Mouse (Mus musculus): Measurements from ENCODE around the gene Cbx5. TPM values are rescaled to one million over a fixed set of nuclear protein-coding genes. Genes with fewer than 3 reads are reported as not detected.

Cbx5 gene
- polyA plus RNA-seq, 2 experiments = 32.4 to 54.4 TPM

DNA sequence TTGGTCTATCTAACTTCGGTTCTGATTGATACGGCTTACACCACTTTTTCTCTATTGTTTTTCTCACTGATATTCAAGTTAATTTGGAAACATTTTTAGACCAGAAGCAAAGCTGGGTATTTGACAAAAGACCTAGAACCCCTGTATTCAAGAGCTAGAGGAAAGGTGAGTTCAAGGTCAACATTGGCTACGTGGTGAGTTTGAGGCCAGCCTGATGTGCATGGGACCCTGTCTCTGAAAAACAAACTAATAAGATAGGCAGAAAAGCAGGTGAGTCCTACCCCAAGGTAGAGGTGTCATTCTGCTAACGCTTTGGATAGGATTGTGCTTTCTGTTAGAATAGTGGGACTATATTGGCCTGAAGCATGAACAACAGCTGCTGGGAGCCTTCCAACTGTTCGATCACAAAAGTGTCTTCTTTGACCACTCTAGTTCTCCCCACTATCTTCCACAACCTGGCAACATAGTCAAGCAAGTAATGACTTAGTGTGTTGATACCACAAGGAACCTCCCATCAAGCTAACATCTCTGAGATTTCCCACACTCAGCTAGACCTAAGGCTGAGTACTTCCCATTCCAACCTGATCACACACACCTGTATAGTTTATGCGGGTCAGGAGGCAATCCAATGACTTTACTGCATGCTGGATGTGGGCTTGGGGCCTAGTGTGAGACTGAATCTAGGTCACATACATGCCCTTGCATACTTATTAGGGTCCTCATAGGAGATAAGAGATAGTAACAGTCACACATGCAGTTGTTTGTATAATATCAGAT lies 16.8 kb upstream of the Cbx5 start:
- Histone ChIP-seq H3K27me3 (ENCODE audit: control insufficient read depth, insufficient read depth, low read length) (no peaks in the 10 kb centered on the region), H3K27ac (peak overlapping the region; percentile 95), H3K4me3 (ENCODE audit: insufficient read depth in 1 of 2, low read depth in 2 of 2, low read length in 2 of 2) (peak overlapping the region; percentile 45 to 94), H3K9ac (replicated peaks) (peak overlapping the region; percentile 97), H3K4me1 (replicated peaks; ENCODE audit: control insufficient read depth in 2 of 2, insufficient read depth in 2 of 2, low read length in 1 of 2) (peaks cover 45 to 58% of the 10 kb centered on the region in 2 experiments), H3K4me2 (ENCODE audit: low read depth) (peak overlapping the region; percentile 81), H3K9me3 (ENCODE audit: control insufficient read depth, low read length) (no peaks in the 10 kb centered on the region), H3K36me3 (replicated peaks; ENCODE audit: control insufficient read depth, insufficient read depth, low read depth) (peaks cover 20% of the 10 kb centered on the region)
- ATAC-seq (ENCODE audit: insufficient read depth) = no peak
- no peak for TF ChIP-seq EP300 (IDR thresholded peaks at IDR 0.05; ENCODE audit: low read depth)
- no peak for TF ChIP-seq CTCF (IDR thresholded peaks at IDR 0.05; ENCODE audit: low read depth)
- 56% methylated on average over 6 of the region's 6 CpGs for WGBS (ENCODE audit: insufficient replicate concordance)
- DNase-seq (ENCODE audit: low read depth in 3 of 3, low spot score in 3 of 3) = no peak

DNA sequence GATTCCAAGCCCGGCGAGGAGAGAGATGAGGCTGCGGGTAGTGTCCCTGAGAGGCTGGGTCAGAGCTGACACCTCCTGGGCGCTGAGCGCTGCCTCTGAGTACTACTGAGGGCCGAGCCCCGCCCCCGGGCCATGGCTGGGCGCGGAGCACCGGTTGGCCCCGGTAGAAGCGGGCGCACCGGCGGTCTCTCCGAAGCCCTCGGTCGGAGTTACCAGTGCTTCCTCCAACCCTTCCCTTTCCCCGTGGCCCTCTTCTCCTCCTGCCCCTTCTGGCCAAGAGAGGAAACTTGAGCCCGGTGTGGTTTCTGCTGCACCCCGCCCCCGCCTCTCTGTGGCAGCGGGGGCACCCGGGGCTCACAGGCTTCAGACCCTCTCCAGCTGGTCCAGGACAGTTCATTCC lies 15.6 kb upstream of the Cbx5 start:
- H3K4me2 ChIP-seq (ENCODE audit: low read depth) = peak overlapping the region; percentile 81
- H3K9ac ChIP-seq (replicated peaks) = peak overlapping the region; percentile 97
- no peaks in the 10 kb centered on the region for H3K9me3 ChIP-seq (ENCODE audit: control insufficient read depth, low read length)
- no peaks in the 10 kb centered on the region for H3K27me3 ChIP-seq (ENCODE audit: control insufficient read depth, insufficient read depth, low read length)
- DNase-seq (ENCODE audit: low read depth in 3 of 3, low spot score in 3 of 3) (peak in 1 of 3 experiments; percentile 62), ATAC-seq (ENCODE audit: insufficient read depth) (peak; percentile 38)
- H3K4me1 ChIP-seq (replicated peaks; ENCODE audit: control insufficient read depth in 2 of 2, insufficient read depth in 2 of 2, low read length in 1 of 2) = peaks cover 49 to 65% of the 10 kb centered on the region in 2 experiments
- under 1% methylated on average over 25 of the region's 25 CpGs for WGBS (ENCODE audit: insufficient replicate concordance)
- TF ChIP-seq CTCF (IDR thresholded peaks at IDR 0.05; ENCODE audit: low read depth) (peak; percentile 55), EP300 (IDR thresholded peaks at IDR 0.05; ENCODE audit: low read depth) (no peak)
- H3K27ac ChIP-seq = peak overlapping the region; percentile 95
- H3K4me3 ChIP-seq (ENCODE audit: insufficient read depth in 1 of 2, low read depth in 2 of 2, low read length in 2 of 2) = peak overlapping the region; percentile 94 to 98
- H3K36me3 ChIP-seq (replicated peaks; ENCODE audit: control insufficient read depth, insufficient read depth, low read depth) = peaks cover 32% of the 10 kb centered on the region

DNA sequence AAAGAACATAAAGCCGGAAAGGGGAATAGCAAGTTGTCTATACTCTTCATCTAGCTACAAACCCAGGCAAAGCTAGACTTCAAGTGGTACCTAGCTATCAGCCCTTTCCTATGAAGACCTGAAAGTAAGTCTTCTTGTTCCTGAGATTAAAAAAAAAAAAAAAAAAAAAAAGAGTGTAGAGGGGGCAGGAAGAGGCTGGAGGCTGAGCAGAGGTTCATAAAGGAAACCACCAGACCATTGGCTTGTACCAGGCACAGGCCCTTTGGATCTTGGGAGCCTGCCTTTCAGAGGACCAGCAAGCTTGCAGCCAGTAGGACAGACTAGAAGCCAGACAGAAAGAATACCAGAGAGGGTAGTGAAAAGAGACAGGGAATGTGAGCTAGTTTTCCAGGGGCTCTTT lies 13.7 kb upstream of the Cbx5 start:
- Histone ChIP-seq H3K9me3 (ENCODE audit: control insufficient read depth, low read length) (no peaks in the 10 kb centered on the region), H3K4me3 (ENCODE audit: insufficient read depth in 1 of 2, low read depth in 2 of 2, low read length in 2 of 2) (peak overlapping the region; percentile 94 to 98), H3K27ac (peak overlapping the region; percentile 95)

DNA sequence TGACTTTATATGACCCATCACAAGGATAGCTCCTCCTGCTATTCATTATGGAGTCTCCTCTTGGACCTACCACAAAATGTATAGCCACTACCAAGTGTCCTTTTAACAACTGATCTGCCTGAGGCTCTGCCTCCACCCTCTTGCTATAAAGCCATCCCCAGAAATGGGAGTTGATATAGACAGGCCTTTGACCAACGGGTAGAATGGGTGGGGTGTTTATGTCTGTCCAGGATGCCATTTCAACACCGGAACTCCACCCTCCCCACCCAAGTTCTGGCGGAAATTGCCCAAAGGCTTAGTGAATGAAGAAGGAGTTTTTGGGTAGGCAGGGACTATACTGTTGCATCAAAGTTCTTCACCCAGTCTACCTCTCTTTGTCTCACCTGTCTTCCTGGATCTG lies 13.0 kb upstream of the Cbx5 start:
- Histone ChIP-seq H3K9ac (replicated peaks) (peak overlapping the region; percentile 97), H3K4me3 (ENCODE audit: insufficient read depth in 1 of 2, low read depth in 2 of 2, low read length in 2 of 2) (peak overlapping the region; percentile 94 to 98), H3K4me2 (ENCODE audit: low read depth) (peak overlapping the region; percentile 81), H3K9me3 (ENCODE audit: control insufficient read depth, low read length) (no peaks in the 10 kb centered on the region), H3K27me3 (ENCODE audit: control insufficient read depth, insufficient read depth, low read length) (no peaks in the 10 kb centered on the region), H3K27ac (peak overlapping the region; percentile 95), H3K36me3 (replicated peaks; ENCODE audit: control insufficient read depth, insufficient read depth, low read depth) (peaks cover 55% of the 10 kb centered on the region), H3K4me1 (replicated peaks; ENCODE audit: control insufficient read depth in 2 of 2, insufficient read depth in 2 of 2, low read length in 1 of 2) (peaks cover 34 to 50% of the 10 kb centered on the region in 2 experiments)
- DNase-seq (ENCODE audit: low read depth in 3 of 3, low spot score in 3 of 3) (peak; percentile 75 to 79 (median 78)), ATAC-seq (ENCODE audit: insufficient read depth) (peak; percentile 50)
- TF ChIP-seq EP300 (IDR thresholded peaks at IDR 0.05; ENCODE audit: low read depth) = no peak
- no peak for TF ChIP-seq CTCF (IDR thresholded peaks at IDR 0.05; ENCODE audit: low read depth)
- 13% methylated on average over 3 of the region's 3 CpGs for WGBS (ENCODE audit: insufficient replicate concordance)

More for the DNA sequence above, 13.7 kb upstream of the Cbx5 start:
- ATAC-seq (ENCODE audit: insufficient read depth) (no peak), DNase-seq (ENCODE audit: low read depth in 3 of 3, low spot score in 3 of 3) (no peak)
- 30% methylated on average over 1 of the region's 1 CpGs for WGBS (ENCODE audit: insufficient replicate concordance)
- TF ChIP-seq CTCF (IDR thresholded peaks at IDR 0.05; ENCODE audit: low read depth) (no peak), EP300 (IDR thresholded peaks at IDR 0.05; ENCODE audit: low read depth) (no peak)
- H3K4me2 ChIP-seq (ENCODE audit: low read depth) = peak overlapping the region; percentile 81
- no peaks in the 10 kb centered on the region for H3K27me3 ChIP-seq (ENCODE audit: control insufficient read depth, insufficient read depth, low read length)
- H3K36me3 ChIP-seq (replicated peaks; ENCODE audit: control insufficient read depth, insufficient read depth, low read depth) = peaks cover 49% of the 10 kb centered on the region
- peaks cover 36 to 55% of the 10 kb centered on the region in 2 experiments for H3K4me1 ChIP-seq (replicated peaks; ENCODE audit: control insufficient read depth in 2 of 2, insufficient read depth in 2 of 2, low read length in 1 of 2)
- peak overlapping the region; percentile 97 for H3K9ac ChIP-seq (replicated peaks)

DNA sequence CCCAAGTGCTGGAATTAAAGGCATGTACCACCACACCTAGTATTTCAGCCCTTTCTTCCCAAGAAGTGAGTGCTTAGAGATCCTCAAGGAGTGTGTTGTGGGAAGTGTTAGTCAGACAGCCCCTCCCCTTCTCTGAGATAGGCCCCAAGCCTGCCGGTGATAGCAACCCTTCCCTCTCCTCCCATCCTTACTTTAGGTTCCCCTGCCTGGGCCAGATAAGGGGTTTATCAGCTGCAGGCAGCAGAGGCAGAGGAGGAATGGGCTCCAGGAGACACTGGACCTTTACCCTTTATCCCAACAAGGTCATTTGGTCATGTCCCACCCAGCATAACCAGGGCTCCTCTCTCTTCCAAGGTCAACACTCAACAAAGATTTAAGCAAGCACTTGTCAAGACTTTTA lies 12.0 kb upstream of the Cbx5 start:
- Histone ChIP-seq H3K36me3 (replicated peaks; ENCODE audit: control insufficient read depth, insufficient read depth, low read depth) (peaks cover 66% of the 10 kb centered on the region), H3K9ac (replicated peaks) (peak overlapping the region; percentile 97), H3K27ac (peak overlapping the region; percentile 95), H3K27me3 (ENCODE audit: control insufficient read depth, insufficient read depth, low read length) (no peaks in the 10 kb centered on the region), H3K4me1 (replicated peaks; ENCODE audit: control insufficient read depth in 2 of 2, insufficient read depth in 2 of 2, low read length in 1 of 2) (peaks cover 24 to 42% of the 10 kb centered on the region in 2 experiments), H3K4me2 (ENCODE audit: low read depth) (peak overlapping the region; percentile 81), H3K4me3 (ENCODE audit: insufficient read depth in 1 of 2, low read depth in 2 of 2, low read length in 2 of 2) (peak overlapping the region; percentile 94 to 98), H3K9me3 (ENCODE audit: control insufficient read depth, low read length) (no peaks in the 10 kb centered on the region)
- 5% methylated on average over 1 of the region's 1 CpGs for WGBS (ENCODE audit: insufficient replicate concordance)
- TF ChIP-seq EP300 (IDR thresholded peaks at IDR 0.05; ENCODE audit: low read depth) (no peak), CTCF (IDR thresholded peaks at IDR 0.05; ENCODE audit: low read depth) (no peak)
- DNase-seq (ENCODE audit: low read depth in 3 of 3, low spot score in 3 of 3) = peak; percentile 86 to 93 (median 91)
- peak; percentile 79 for ATAC-seq (ENCODE audit: insufficient read depth)
